Mouse (Mus musculus) gastrocnemius, postnatal 10 days (tissue): ENCODE measurements around the gene Rp9. TPM values are rescaled to one million over a fixed set of nuclear protein-coding genes. Genes with fewer than 3 reads are reported as not detected.

Experiments
- total RNA-seq, 2 experiments: library from RNA; stranded (reverse); gene quantifications; 2 replicates each; pipeline ENCODE4 v1.2.3; 2021

Gene Rp9
- total RNA-seq, 2 experiments from 2014 or later: 25.4 to 30.1 TPM

Other genes starting within 250 kb of the Rp9 start
- 10 to 100 TPM in 1 of 2 experiments, 1 to 10 TPM in 1; 9.0 to 13.3 TPM for gene Zfp809, start 244.0 kb downstream of the Rp9 start, total RNA-seq
- gene Zfp599, start 209.8 kb downstream of the Rp9 start, total RNA-seq: under 1 TPM; 0.07 to 0.18 TPM
- gene Zfp810, start 162.1 kb downstream of the Rp9 start, total RNA-seq: 1 to 10 TPM; 3.5 to 4.8 TPM
- 10 to 100 TPM in 1 of 2 experiments, 1 to 10 TPM in 1; 9.6 to 13.4 TPM for gene Anln, start 80.6 kb downstream of the Rp9 start, total RNA-seq
- gene 9530077C05Rik, start 58.2 kb downstream of the Rp9 start, total RNA-seq: under 1 TPM; 0.50 to 0.59 TPM
- gene Gm17545, start 15.5 kb downstream of the Rp9 start, total RNA-seq: not detected
- 10 to 100 TPM in 1 of 2 experiments, 1 to 10 TPM in 1; 9.6 to 11.3 TPM for gene Bbs9, start 6.0 kb upstream of the Rp9 start, total RNA-seq